8 mouse cellular contexts compared by ENCODE assay signal in genomic region chr13:119690039-119690728, GRCm38 (mm10). TPM values are rescaled to one million over a fixed set of nuclear protein-coding genes. Genes with fewer than 3 reads are reported as not detected.
DNase-seq lines count a peak whose midpoint lies in the region; ATAC-seq lines count a peak whose summit lies in the region.

Hmgcs1 (plus strand) TSS chr13:119690379.

- peak; percentile 94 for ATAC-seq in inflammation-experienced regulatory T-cells, adult 6 months
- ATAC-seq in megakaryocyte-erythroid progenitor cell, adult 5-6 weeks (replicated peaks; ENCODE audit: low FRiP score, low TSS enrichment, poor library complexity, severe bottlenecking) = peak; percentile 99

- intact Hi-C loops in gastrocnemius, postnatal 14 days (cut with DNase I; ENCODE audit: low total_unique reads) = no loop called here
- intact Hi-C loops in left cerebral cortex, postnatal 10 days (cut with DNase I) = loop anchor here (5.0 kb wide), 1 partner anchor 67 kb away; the partner anchor contains the start of gene Nim1k

- peak; percentile 99 to 100 for DNase-seq in adrenal gland, adult (ENCODE audit: inconsistent age in 2 of 2, low spot score in 1 of 2)
- peak; percentile 100 for DNase-seq in embryo, embryonic 10.5 days (ENCODE audit: low spot score)
- DNase-seq in gastrocnemius, postnatal 14 days = peak; percentile 99
- DNase-seq in left cerebral cortex, postnatal 10 days (ENCODE audit: extremely low spot score in 1 of 2, low spot score in 2 of 2) = peak; percentile 99 to 100
- peak; percentile 99 for DNase-seq in right cerebral cortex, postnatal 25 days
- DNase-seq in urinary bladder, postnatal 4 days (ENCODE audit: low spot score in 2 of 2) = peak; percentile 99

RNA-seq across cellular contexts. Expression of gene Hmgcs1, which starts in this region (rescaled TPM):
- 10 to 100 TPM; 32.3 to 49.3 TPM for total RNA-seq in gastrocnemius, postnatal 14 days (2021)
- polyA plus RNA-seq in inflammation-experienced regulatory T-cells, adult 6 months (2017; shearing (Covaris generic)) = 10 to 100 TPM; 33.6 to 46.6 (median 44.9) TPM
- total RNA-seq in left cerebral cortex, postnatal 10 days (2021) = 100 to 1,000 TPM; 639 to 688 TPM
- 13.1 and 15.6 TPM in 2 replicates for total RNA-seq in megakaryocyte-erythroid progenitor cell, adult 5-6 weeks (2014; fragmentation: Nextera tagmentation)
- 25.0 and 38.1 TPM in 2 replicates for total RNA-seq in megakaryocyte-erythroid progenitor cell, adult 5-6 weeks (2017)

Comparison
In these comparisons a context has a peak if more than half of its experiments do, and no peak if none do; other contexts are left out.
1. Peak in every context shown above with its lines: DNase-seq and ATAC-seq.
2. RNA of gene Hmgcs1 (total RNA-seq): 639 to 688 TPM in left cerebral cortex, postnatal 10 days; 32.3 to 49.3 TPM in gastrocnemius, postnatal 14 days and 13.1 to 38.1 TPM in megakaryocyte-erythroid progenitor cell, adult 5-6 weeks; every median in the first group is over 10 times any median in the second.